Mouse (Mus musculus): ENCODE data around the gene Ciita. TPM values are rescaled to one million over a fixed set of nuclear protein-coding genes. Genes with fewer than 3 reads are reported as not detected.
A peak's percentile ranks its signal among the peaks of the same experiment; 100 is the strongest.

Ciita gene
- polyA plus RNA-seq, 1 experiment from 2014 or later, result 0.49 TPM

DNA sequence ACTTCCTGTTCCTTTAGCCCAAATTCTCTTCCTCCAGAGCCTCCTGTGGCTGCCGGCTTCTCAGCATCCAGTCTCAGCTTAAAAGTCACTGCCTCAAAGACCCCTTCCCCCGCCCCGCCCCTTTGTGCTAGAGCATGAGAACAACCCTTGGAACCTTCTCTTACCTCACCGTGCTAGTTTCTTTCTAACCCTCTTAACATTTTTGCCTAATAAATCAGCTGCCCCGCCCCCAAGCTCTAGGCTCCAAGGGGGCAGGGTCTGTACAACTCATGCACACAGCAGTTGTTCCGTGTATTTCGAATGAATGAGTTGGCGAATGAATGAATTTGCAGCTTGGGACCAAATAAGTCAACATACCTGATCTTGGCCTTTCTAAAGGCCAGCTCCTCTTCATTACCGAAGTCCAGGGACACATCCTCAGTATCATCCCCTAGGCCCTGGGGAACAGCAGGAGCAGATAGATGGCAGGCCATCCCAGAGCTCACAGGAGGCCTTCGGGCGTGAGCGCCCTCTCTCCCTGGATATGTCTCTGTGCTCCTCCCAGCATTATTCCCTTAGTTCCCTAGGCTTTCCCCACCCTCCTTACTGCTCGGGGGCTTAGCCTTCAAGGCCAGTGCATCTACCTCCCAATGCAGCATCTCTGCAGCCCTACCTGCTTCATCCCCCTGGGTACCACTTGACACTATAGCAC lies 33.1 kb upstream of the Ciita start:
- peak overlapping the region; percentile 89 for H3K27ac ChIP-seq (ENCODE audit: low read length)
- no peaks in the 10 kb centered on the region for H3K27me3 ChIP-seq (replicated peaks; ENCODE audit: control insufficient read depth, insufficient read depth, low read length)
- peak overlapping the region; percentile 87 for H3K9ac ChIP-seq (replicated peaks; ENCODE audit: low read depth, low read length)
- H3K9me3 ChIP-seq (ENCODE audit: control insufficient read depth, low read length), result no peaks in the 10 kb centered on the region
- H3K36me3 ChIP-seq (ENCODE audit: control insufficient read depth, insufficient read depth), result no peaks in the 10 kb centered on the region
- H3K4me2 ChIP-seq (ENCODE audit: low read length), result peak overlapping the region; percentile 85
- 9% methylated on average over 13 of the region's 13 CpGs for WGBS
- peak; percentile 80 for ATAC-seq
- H3K4me1 ChIP-seq (replicated peaks; ENCODE audit: control insufficient read depth, insufficient read depth, low read length), result peaks cover 29% of the 10 kb centered on the region
- peak overlapping the region; percentile 80 for H3K4me3 ChIP-seq (replicated peaks; ENCODE audit: low read length)

DNA sequence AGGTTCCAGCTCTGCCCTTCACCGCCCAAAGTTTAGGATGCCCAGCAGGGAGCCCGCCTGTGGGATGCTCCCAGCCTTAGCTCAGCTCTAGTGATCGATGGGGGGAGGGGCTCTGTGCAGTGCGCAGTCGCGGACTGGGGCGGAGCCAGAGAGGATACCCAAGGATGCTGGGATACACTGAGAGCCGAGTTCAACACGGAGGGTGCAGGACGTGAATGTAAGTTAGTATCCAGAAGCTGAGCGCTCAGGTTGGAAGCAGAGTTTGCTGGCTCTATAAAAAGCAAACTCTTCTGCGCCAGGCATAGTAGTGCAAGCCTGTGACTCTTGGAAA lies 32.6 kb upstream of the Ciita start, which contains the start of gene Tvp23a:
Tvp23a (minus strand) TSS at position 99 of the 331 bp plus-strand sequence.
- H3K9me3 ChIP-seq (ENCODE audit: control insufficient read depth, low read length), result no peaks in the 10 kb centered on the region
- H3K9ac ChIP-seq (replicated peaks; ENCODE audit: low read depth, low read length), result peak within 1 kb of the TSS; percentile 87
- under 1% methylated on average over 12 of the region's 12 CpGs for WGBS
- no peaks in the 10 kb centered on the region for H3K36me3 ChIP-seq (ENCODE audit: control insufficient read depth, insufficient read depth)
- H3K27ac ChIP-seq (ENCODE audit: low read length), result peak within 1 kb of the TSS; percentile 89
- peak; percentile 100 for ATAC-seq
- H3K4me2 ChIP-seq (ENCODE audit: low read length), result peak within 1 kb of the TSS; percentile 85
- peak within 1 kb of the TSS; percentile 80 for H3K4me3 ChIP-seq (replicated peaks; ENCODE audit: low read length)
- peaks cover 29% of the 10 kb centered on the region for H3K4me1 ChIP-seq (replicated peaks; ENCODE audit: control insufficient read depth, insufficient read depth, low read length)
- H3K27me3 ChIP-seq (replicated peaks; ENCODE audit: control insufficient read depth, insufficient read depth, low read length), result no peaks in the 10 kb centered on the region

DNA sequence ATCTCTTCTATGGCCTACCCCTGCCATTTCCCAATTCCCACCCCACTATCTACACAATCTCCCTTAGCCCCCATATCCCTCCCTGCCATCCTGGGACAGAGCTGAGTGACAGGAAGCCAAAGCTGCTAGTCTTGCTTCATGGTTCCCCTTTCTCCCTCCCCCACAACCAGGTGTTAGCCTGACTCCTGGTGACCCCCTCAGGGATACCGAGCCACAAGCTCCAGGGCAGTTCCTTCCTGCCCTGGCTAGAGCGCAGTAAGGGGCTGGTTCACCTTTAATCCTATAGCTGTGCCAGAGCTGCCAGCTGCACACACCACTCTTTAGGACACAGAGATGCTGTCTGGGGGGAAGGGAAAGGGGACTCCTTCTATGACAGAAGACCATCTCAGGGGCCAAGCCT lies 32.1 kb upstream of the Ciita start:
- no peaks in the 10 kb centered on the region for H3K27me3 ChIP-seq (replicated peaks; ENCODE audit: control insufficient read depth, insufficient read depth, low read length)
- H3K36me3 ChIP-seq (ENCODE audit: control insufficient read depth, insufficient read depth), result no peaks in the 10 kb centered on the region
- H3K4me1 ChIP-seq (replicated peaks; ENCODE audit: control insufficient read depth, insufficient read depth, low read length), result peaks cover 32% of the 10 kb centered on the region
- H3K4me3 ChIP-seq (replicated peaks; ENCODE audit: low read length), result peak overlapping the region; percentile 80
- peak overlapping the region; percentile 89 for H3K27ac ChIP-seq (ENCODE audit: low read length)
- WGBS, result 62% methylated on average over 2 of the region's 2 CpGs
- no peaks in the 10 kb centered on the region for H3K9me3 ChIP-seq (ENCODE audit: control insufficient read depth, low read length)
- ATAC-seq, result no peak
- H3K4me2 ChIP-seq (ENCODE audit: low read length), result peak overlapping the region; percentile 85
- H3K9ac ChIP-seq (replicated peaks; ENCODE audit: low read depth, low read length), result peak overlapping the region; percentile 87

DNA sequence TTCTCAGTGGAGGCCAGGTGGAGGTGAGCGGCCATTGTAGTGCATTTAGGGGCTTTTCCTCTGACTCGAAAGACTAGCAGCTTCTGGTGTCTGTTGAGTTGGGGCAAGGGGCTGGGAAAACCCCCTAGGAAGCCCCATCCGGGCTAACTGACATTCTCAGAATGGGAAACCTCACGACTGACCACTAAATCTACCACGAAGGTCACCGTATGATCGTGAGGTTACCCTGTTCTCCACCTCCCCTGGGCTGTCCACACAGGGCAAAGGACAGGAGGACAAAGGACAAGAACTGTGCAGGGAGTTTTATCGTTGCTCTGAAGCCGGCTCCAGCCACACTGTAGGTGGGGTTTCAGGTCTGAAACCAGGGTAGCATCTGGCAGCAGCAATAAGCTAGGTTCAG lies 30.9 kb upstream of the Ciita start:
- Histone ChIP-seq H3K9ac (replicated peaks; ENCODE audit: low read depth, low read length) (no peak overlapping the region), H3K27ac (ENCODE audit: low read length) (no peak overlapping the region), H3K4me2 (ENCODE audit: low read length) (no peak overlapping the region), H3K27me3 (replicated peaks; ENCODE audit: control insufficient read depth, insufficient read depth, low read length) (no peaks in the 10 kb centered on the region), H3K4me1 (replicated peaks; ENCODE audit: control insufficient read depth, insufficient read depth, low read length) (peaks cover 32% of the 10 kb centered on the region), H3K9me3 (ENCODE audit: control insufficient read depth, low read length) (no peaks in the 10 kb centered on the region), H3K36me3 (ENCODE audit: control insufficient read depth, insufficient read depth) (no peaks in the 10 kb centered on the region), H3K4me3 (replicated peaks; ENCODE audit: low read length) (no peak overlapping the region)
- 88% methylated on average over 9 of the region's 9 CpGs for WGBS
- ATAC-seq, result no peak

DNA sequence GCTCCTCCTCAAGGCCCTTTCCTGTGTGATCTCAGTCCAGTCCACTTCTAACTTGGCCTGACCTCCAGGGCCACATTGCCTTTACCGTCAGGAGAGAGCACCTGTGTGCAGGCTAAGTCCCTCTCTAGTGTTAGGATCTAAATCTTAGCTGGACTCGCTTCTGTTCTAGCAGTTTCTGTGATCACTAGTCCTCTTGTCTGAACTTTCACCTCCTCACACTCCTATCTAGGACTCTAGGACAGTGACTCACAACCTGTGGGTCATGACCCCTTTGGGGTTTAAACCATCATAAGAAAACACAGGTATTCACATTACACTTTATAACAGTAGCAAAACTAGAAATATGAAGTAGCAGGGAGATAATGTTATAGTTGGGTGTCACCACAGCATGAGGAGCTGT lies 28.0 kb upstream of the Ciita start:
- Histone ChIP-seq H3K9ac (replicated peaks; ENCODE audit: low read depth, low read length) (no peak overlapping the region), H3K36me3 (ENCODE audit: control insufficient read depth, insufficient read depth) (no peaks in the 10 kb centered on the region), H3K9me3 (ENCODE audit: control insufficient read depth, low read length) (no peaks in the 10 kb centered on the region), H3K4me3 (replicated peaks; ENCODE audit: low read length) (no peak overlapping the region), H3K27ac (ENCODE audit: low read length) (no peak overlapping the region), H3K27me3 (replicated peaks; ENCODE audit: control insufficient read depth, insufficient read depth, low read length) (no peaks in the 10 kb centered on the region), H3K4me2 (ENCODE audit: low read length) (no peak overlapping the region), H3K4me1 (replicated peaks; ENCODE audit: control insufficient read depth, insufficient read depth, low read length) (peaks cover 9% of the 10 kb centered on the region)
- 84% methylated on average over 2 of the region's 2 CpGs for WGBS
- no peak for ATAC-seq

DNA sequence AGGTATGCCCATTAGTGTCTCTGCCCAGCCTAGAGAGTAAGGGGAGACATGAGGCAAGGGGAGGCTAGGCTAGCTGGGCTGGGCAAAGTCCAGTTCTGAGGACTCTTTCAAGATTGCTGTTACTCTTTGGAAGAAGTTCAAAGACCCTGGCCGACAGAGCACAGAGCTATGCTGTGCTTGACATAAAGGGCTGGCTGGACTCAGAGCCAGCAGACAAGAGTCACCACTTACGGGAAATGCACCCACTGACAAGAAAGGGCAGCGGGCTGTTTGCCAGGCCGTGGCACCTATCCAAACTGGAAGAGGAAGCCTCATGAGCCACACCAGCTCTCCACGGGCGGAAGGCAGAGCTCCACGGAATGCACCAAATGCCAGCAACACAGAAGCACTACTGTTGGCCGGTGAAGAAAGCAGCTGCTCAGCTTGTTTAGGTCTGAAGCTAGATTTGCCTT lies 27.4 kb upstream of the Ciita start:
- H3K9ac ChIP-seq (replicated peaks; ENCODE audit: low read depth, low read length), result no peak overlapping the region
- no peaks in the 10 kb centered on the region for H3K36me3 ChIP-seq (ENCODE audit: control insufficient read depth, insufficient read depth)
- H3K4me3 ChIP-seq (replicated peaks; ENCODE audit: low read length), result no peak overlapping the region
- H3K27me3 ChIP-seq (replicated peaks; ENCODE audit: control insufficient read depth, insufficient read depth, low read length), result no peaks in the 10 kb centered on the region
- H3K27ac ChIP-seq (ENCODE audit: low read length), result no peak overlapping the region
- H3K4me1 ChIP-seq (replicated peaks; ENCODE audit: control insufficient read depth, insufficient read depth, low read length), result peaks cover 9% of the 10 kb centered on the region
- H3K9me3 ChIP-seq (ENCODE audit: control insufficient read depth, low read length), result no peaks in the 10 kb centered on the region
- H3K4me2 ChIP-seq (ENCODE audit: low read length), result no peak overlapping the region
- ATAC-seq, result peak; percentile 62
- 52% methylated on average over 8 of the region's 8 CpGs for WGBS

DNA sequence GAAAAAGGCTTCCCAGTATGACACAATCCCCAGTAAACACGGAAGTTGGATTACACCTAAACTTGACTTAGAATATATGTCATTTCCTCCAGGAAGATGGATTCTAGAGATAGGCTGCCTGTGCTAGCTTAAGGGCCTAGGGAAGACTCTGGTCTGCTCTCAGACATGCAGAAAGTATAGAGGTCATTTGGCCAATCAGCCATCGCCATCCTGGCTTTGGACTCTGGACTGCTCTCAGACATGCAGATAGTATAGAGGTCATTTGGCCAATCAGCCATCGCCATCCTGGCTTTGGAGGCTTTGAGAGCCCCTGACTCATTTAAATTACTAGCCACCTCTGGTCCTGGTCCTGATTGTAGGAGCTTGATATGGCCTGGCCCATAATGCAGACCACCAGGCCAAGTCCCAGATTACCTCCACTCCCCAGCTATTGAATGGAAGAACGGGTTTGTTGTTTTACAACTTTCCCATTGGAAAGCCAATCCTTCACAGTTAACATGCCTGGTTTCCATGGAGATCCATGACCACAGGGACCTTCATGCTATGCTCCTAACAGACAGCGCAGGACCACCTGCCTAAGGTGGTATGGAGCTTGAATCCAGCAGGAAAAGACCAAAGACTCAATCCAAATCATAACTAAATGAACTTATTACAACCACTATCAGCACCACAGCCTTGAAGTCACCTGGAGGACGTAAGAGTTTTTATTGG lies 25.8 kb upstream of the Ciita start:
- peaks cover 4% of the 10 kb centered on the region; the same call in 1 of the 2 replicates for H3K4me1 ChIP-seq (replicated peaks; ENCODE audit: control insufficient read depth, insufficient read depth, low read length)
- no peak for ATAC-seq

DNA sequence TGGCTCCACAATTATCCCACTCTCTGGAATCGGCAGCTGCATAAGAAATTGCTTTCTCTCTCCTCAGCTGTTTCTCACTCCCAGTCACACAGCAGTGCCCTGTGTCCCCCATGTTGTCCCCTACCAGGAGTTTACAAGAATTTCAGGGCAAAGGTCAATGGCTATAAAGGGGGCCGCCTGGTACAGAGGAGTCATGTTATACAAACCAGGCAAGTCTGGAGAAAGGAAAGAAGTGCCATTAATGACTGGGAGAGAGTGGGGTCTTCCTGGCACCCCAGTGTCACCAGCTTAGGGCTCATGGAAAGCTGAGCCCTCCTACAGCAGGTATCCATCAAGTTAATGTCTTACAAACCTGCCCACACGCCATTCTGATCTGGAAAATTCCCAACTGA lies 25.3 kb upstream of the Ciita start:
- ATAC-seq, result no peak
- Histone ChIP-seq H3K4me1 (replicated peaks; ENCODE audit: control insufficient read depth, insufficient read depth, low read length) (peaks cover 4% of the 10 kb centered on the region; the same call in 1 of the 2 replicates), H3K27me3 (replicated peaks; ENCODE audit: control insufficient read depth, insufficient read depth, low read length) (no peaks in the 10 kb centered on the region), H3K9me3 (ENCODE audit: control insufficient read depth, low read length) (no peaks in the 10 kb centered on the region), H3K4me2 (ENCODE audit: low read length) (no peak overlapping the region), H3K9ac (replicated peaks; ENCODE audit: low read depth, low read length) (no peak overlapping the region), H3K27ac (ENCODE audit: low read length) (no peak overlapping the region), H3K36me3 (ENCODE audit: control insufficient read depth, insufficient read depth) (no peaks in the 10 kb centered on the region), H3K4me3 (replicated peaks; ENCODE audit: low read length) (no peak overlapping the region)
- 64% methylated on average over 3 of the region's 3 CpGs for WGBS

More for the DNA sequence above, 25.8 kb upstream of the Ciita start:
- Histone ChIP-seq H3K27me3 (replicated peaks; ENCODE audit: control insufficient read depth, insufficient read depth, low read length) (no peaks in the 10 kb centered on the region), H3K4me2 (ENCODE audit: low read length) (no peak overlapping the region), H3K9me3 (ENCODE audit: control insufficient read depth, low read length) (no peaks in the 10 kb centered on the region), H3K4me3 (replicated peaks; ENCODE audit: low read length) (no peak overlapping the region), H3K9ac (replicated peaks; ENCODE audit: low read depth, low read length) (no peak overlapping the region), H3K36me3 (ENCODE audit: control insufficient read depth, insufficient read depth) (no peaks in the 10 kb centered on the region), H3K27ac (ENCODE audit: low read length) (no peak overlapping the region)
- 82% methylated on average over 6 of the region's 6 CpGs for WGBS

DNA sequence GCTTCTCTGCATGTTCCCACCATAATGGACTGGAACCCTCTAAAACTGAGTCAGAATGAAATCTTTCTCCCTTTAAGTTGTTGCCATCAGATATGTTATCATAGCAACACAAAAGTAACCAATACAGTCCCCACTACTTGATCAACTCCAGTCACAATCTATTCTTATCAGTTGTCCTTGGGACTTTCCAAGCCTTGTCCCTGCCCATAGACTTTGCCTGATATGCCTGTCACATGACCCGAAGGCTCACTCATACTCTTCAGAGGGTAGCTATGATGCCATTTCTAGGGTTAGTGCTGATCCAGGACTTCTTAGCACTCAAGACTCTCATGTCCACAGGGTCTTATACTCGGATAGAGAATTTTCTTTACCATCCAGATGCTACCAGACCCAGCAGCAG lies 19.7 kb upstream of the Ciita start:
- no peaks in the 10 kb centered on the region for H3K36me3 ChIP-seq (ENCODE audit: control insufficient read depth, insufficient read depth)
- no peak for ATAC-seq
- no peaks in the 10 kb centered on the region for H3K4me1 ChIP-seq (replicated peaks; ENCODE audit: control insufficient read depth, insufficient read depth, low read length)
- no peak overlapping the region for H3K9ac ChIP-seq (replicated peaks; ENCODE audit: low read depth, low read length)
- H3K27ac ChIP-seq (ENCODE audit: low read length), result no peak overlapping the region
- no peak overlapping the region for H3K4me2 ChIP-seq (ENCODE audit: low read length)
- WGBS, result 78% methylated on average over 2 of the region's 2 CpGs
- no peaks in the 10 kb centered on the region for H3K9me3 ChIP-seq (ENCODE audit: control insufficient read depth, low read length)
- no peak overlapping the region for H3K4me3 ChIP-seq (replicated peaks; ENCODE audit: low read length)
- H3K27me3 ChIP-seq (replicated peaks; ENCODE audit: control insufficient read depth, insufficient read depth, low read length), result no peaks in the 10 kb centered on the region
